Mouse (Mus musculus) left cerebral cortex, postnatal 4 days (tissue): ENCODE results near the gene Wipi1. TPM values are rescaled to one million over a fixed set of nuclear protein-coding genes. Genes with fewer than 3 reads are reported as not detected.

Source experiments
- DNase-seq: peaks from one replicate; pipeline ENCODE4 v3.0.0-alpha.2; 2022
- intact Hi-C: fragments of 180-260 bp; cut with DNase I; formaldehyde crosslinking; loops from one replicate; pipeline ENCODE4 v1.15.1; 2025
- total RNA-seq, 2 experiments: library from RNA; stranded (reverse); gene quantifications; 2 replicates each; pipeline ENCODE4 v1.2.3; 2021

The Wipi1 gene
- total RNA-seq, 2 experiments from 2014 or later: 14.1 TPM

- DNase-seq: peak; percentile 77
- intact Hi-C loops: loop anchor here (5.0 to 10.0 kb wide), 3 partner anchors 138 to 340 kb away; no protein-coding TSS in a partner anchor
These were observed 26.7 kb downstream of the Wipi1 start for GRCm38 (mm10) chr11:109584843-109585713.

GRCm38 (mm10) chr11:109583986-109584385 is 27.8 kb downstream of the Wipi1 start:
- intact Hi-C loops: loop anchor here (5.0 to 10.0 kb wide), 3 partner anchors 137 to 339 kb away; no protein-coding TSS in a partner anchor
- DNase-seq: no peak

DNA sequence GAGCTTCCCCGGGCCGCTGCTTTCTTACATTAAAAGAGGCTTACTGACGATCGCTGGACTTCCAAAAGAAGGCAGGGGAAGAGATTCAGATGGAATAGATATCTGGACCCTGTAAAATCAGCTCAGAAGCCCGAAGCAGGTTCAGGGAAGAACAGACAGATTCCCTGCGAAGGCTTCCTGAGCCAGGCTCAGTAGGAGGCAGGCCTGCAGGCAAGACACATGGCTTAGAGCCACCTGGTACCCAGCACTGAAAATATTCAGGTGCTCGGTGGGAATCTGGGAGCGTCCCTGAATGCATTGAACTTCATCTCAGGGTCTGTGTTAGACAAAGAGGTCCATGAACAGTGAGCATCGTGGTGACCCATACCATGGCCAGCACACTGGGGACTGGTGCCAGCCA is 31.8 kb downstream of the Wipi1 start:
- intact Hi-C loops: loop anchor here (5.0 to 10.0 kb wide), 4 partner anchors 133 to 335 kb away; no protein-coding TSS in a partner anchor
- DNase-seq: no peak

DNA sequence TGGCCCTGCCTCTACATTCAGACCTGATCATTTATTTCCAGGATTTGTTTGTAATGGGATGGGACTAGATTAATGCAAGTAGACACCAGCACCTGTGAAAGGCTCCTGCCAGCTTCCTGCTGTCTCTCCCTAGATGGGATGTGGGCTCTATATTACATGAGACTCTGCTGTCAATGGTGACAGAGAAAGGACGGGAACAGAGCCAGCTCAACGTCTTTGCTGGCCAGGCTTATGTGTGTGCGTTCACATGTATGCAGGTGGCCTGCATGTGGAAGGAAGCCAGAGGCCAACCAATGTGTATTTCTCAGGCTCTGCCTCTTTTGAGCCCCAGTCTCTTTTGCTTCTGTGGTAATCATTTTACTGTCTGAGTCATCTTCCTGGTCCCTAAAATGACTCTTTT is 33.2 kb downstream of the Wipi1 start:
- intact Hi-C loops: loop anchor here (10.0 kb wide), 1 partner anchor 274 kb away; no protein-coding TSS in a partner anchor
- peak; percentile 63 for DNase-seq

GRCm38 (mm10) chr11:109575832-109576231 is 35.9 kb downstream of the Wipi1 start:
- intact Hi-C loops: loop anchor here (10.0 kb wide), 1 partner anchor 271 kb away; no protein-coding TSS in a partner anchor
- no peak for DNase-seq

DNA sequence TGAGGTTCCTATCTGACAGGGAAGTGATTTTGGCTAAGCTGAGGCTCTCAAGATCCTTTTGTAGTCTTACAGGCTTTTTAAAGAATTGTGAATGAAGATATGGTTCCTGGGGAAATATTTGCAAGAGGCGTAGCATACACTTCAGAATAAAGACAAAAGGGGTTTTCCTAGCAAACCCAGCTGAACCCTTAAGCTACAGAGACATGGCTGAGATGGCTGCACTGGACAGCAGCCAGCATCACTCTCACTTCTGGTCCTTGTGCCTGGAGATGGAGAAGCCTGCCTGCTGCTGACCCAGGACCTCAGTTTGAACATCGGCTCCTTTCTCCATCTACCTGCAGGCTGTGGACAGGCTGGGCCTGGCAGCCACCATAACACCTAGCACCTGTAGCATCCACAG is 37.2 kb downstream of the Wipi1 start:
- peak; percentile 24 for DNase-seq
- intact Hi-C loops: loop anchor here (10.0 kb wide), 1 partner anchor 270 kb away; no protein-coding TSS in a partner anchor

- intact Hi-C loops: loop anchor here (10.0 kb wide), 1 partner anchor 267 kb away; no protein-coding TSS in a partner anchor
These were observed 39.7 kb downstream of the Wipi1 start for GRCm38 (mm10) chr11:109572051-109572450.

DNA sequence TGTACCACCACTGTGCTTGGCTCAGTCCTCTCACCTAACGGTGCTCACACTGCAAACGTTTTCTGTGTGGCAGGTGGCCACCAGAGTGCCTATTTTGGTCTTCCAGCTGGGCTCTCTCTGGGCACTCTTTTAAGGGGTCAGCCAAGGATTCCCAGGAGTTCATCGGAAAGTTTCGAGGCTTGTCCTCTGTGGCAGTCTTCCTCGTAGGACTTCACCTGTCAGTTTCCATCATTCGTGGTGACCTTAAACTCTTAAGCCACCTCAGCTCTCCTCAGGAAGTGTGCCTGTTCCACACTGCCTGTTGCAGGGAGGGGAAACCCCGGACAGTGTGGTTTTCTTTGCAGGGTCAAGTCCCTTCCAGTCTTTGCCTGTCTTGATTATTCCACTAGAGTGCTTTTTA is 42.0 kb downstream of the Wipi1 start:
- DNase-seq: no peak
- intact Hi-C loops: loop anchor here (10.0 kb wide), 1 partner anchor 265 kb away; no protein-coding TSS in a partner anchor

More at GRCm38 (mm10) chr11:109572051-109572450, 39.7 kb downstream of the Wipi1 start:
- DNase-seq: no peak

DNA sequence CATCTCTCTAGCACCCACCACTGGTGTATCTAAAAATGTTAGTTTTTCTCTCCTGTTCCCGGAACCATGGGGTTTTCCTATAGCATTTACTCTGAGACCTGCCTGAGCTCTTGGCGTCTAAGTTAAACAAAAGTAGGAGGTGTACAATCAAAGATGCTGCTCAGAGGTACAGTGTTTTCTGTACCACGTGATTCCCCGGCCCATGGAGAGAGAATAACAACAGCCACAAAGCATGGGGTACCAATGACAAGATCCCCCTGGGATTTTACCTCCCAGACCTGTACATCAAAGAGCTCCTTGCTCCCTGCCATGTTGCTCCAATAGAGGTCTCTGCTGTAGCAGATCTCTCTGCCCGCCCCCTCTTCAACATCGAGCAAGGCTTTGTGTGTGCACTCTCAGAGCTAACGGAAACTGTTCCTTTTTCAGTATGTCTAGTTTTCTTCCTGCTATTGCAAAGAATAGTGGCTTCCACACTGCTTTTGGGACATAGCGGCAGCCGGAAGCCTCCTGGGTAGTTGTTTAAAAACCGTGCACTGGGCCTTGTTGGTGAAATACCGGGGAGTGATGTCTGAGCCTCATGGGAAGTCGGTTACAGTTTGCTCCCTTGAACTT is 42.7 kb downstream of the Wipi1 start:
- intact Hi-C loops: no loop called here
- no peak for DNase-seq

DNA sequence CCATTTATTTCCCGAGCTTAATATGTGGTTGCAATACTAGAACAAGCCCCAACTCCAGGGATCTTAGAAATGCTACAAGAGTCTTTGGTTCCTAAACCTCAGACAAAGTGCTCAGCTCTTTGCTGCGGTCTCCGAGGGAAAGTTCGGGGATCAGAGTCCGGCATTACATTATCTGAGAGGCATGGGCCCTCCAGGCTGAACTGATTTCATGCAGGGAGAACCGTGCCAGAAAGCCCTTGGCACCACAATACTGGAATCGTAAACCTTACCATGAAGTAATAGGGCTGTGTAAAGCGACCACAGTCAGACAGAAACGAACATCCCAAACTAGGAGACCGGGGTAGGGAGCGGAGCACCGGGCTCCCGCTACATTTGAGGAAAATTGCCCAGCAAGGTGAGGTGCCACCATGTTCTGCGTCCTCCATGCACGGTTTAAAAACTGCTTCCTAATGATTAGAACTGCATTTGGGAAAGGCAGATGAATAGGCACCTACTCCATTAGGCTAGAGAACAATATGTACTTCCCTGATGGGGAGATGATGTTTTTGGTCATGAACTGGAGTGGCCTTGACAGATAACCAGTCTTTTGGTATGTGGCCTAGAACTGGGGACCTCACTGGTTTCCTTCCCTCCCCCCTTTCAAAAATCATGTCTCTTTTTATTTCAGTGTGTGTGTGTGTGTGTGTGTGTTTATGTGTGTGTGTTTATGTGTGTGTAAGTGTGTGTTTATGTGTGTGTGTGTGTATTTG is 47.1 kb downstream of the Wipi1 start:
- no peak for DNase-seq
- intact Hi-C loops: no loop called here

- DNase-seq: no peak
- intact Hi-C loops: no loop called here
These were observed 48.1 kb downstream of the Wipi1 start for GRCm38 (mm10) chr11:109563708-109564107.

DNA sequence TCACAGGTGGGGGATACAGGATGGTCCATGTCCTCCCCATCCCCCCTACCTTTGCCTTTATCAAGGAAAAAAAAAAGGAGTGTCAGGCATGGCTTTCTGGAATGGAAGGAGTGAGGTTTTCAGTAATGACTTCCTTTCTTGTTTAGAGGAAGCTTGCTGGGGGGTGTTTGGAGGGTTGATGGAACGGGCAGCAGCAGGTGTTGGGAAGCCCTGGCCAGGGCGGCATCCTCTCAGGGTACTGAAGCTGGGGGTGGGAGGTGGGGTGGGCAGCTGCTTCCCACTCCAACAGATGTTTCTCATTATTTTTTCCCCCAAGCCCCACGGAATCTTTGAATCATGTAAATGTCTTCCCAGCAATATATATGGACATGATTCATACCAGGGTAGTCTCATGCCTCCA is 50.3 kb downstream of the Wipi1 start:
- intact Hi-C loops: no loop called here
- no peak for DNase-seq

DNA sequence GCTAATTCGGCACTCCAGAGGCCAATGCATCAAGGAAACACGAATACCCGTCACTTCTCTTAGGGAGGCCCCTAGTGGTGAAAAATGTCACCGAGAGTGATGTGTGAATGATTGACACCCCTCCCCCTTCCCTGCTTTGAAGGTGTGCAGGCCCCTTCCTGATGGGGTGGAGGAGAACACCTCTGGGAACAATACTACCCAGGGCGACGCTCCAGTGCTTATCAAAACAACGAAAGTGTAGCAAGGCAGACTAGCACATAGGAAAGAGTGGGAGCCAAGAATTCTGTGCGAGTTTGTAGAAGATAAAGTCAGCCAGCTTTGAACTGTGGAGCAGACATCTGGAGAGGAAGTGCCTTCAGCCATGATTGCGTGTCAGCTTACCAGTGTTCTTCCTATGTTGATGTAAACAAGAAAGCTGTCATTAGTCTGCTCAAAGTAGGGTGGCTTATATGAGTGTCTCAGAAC is 50.9 kb downstream of the Wipi1 start:
- intact Hi-C loops: no loop called here

DNA sequence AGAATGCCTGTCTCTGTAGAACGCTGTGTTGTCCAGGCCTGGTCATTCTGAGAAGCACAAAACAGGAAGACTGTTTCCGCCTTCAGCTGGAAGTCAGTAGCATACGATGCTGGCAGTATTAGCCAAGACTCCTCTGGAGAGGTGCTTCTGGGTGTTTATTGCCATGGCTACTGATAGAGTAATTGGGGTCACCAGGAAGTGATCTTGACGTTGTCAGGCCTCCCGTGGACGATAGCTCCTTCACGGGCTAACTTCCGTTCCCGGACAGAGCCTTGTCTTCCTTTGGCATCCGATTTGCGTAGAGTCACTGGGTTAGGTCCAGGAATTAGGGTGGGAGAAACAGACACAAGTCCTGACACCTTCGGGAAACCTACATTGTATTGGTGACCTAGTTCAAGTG is 52.5 kb downstream of the Wipi1 start:
- intact Hi-C loops: no loop called here
- DNase-seq: no peak

More for the DNA sequence above, 50.9 kb downstream of the Wipi1 start:
- DNase-seq: no peak

GRCm38 (mm10) chr11:109557419-109557818 is 54.3 kb downstream of the Wipi1 start:
- DNase-seq: no peak
- intact Hi-C loops: no loop called here

- no peak for DNase-seq
- intact Hi-C loops: no loop called here
These were observed 55.6 kb downstream of the Wipi1 start for GRCm38 (mm10) chr11:109556130-109556529.

DNA sequence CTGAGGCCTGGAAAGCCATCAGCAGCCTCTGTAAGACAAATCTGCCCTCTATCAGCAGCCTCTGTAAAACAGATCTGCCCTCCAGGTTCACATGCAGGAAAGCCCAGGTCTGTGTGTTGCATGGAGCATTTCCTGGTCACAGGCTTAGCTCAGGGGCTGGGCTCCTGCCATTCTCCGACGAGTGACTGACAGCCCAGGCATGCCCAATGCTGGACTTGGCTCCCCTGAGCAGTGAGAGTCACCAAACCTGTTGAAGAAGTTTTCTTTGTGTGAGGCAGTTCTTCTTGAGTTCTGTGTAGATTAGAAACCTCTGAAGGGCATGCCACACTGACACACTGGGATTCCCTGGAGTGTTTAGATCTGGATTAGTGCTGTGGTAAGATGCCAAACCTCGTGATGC is 57.3 kb downstream of the Wipi1 start:
- intact Hi-C loops: no loop called here
- DNase-seq: no peak

GRCm38 (mm10) chr11:109553921-109554320 is 57.8 kb downstream of the Wipi1 start:
- DNase-seq: no peak
- intact Hi-C loops: no loop called here

DNA sequence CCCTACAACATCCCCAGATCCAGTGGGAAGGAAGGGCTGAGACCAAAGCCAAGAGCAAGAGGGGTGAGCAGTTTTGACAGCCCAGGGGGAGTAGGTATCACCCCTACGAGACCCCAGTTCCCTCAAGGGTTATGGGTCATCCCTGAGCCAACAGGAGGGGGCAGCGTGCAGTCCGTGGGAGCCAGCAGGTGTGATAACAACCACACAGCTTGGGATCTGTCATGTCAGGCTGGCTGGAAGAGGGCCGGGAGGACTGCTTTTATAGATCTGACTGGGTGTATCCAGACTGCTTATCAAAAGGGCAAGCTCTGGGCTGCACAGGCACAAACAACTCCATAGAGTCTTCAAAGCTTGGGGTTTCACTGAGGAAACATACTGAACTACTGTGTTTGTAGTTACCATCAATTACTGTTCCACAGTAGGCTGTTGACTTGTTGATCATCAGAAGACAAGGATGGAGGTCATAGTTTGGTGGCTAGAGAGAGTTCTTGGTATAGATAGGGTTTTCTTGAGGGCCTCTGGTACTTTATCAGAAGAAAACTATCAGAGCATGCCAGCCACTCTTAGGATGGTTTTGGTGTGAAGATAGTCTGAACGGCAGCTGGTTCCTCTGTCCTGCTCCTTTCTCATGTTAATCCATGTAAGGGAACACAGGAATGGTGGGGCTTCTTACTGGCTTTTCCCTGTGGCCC is 62.0 kb downstream of the Wipi1 start:
- intact Hi-C loops: no loop called here
- DNase-seq: no peak

DNA sequence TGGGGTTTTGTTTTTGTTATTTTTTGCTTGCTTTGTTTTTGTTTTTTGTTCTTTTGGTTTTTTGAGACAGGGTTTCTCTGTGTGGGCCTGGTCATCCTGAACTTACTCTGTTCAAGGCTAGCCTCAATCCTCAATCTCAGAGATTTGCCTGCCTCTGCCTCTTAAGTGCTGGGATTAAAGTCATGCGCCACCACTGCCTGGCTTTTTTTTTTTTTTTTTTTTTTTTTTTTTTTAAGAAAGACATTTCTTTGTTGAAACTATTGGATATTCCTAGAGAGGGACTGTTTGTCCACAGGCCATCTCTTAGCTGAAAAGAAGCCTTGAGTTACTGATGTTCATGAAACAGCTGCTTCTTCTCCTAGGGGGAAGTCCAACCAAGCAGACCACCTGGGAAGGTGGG is 64.1 kb downstream of the Wipi1 start:
- intact Hi-C loops: no loop called here
- no peak for DNase-seq
